Mouse (Mus musculus) ES-Bruce4 (cell line): ENCODE measurements around the gene Setd2.

Experiments
- CTCF ChIP-seq: IDR thresholded peaks from one replicate; pipeline ENCODE4 v1.8.1; 2011; ENCODE audit warnings: low read depth, low read length
- EP300 ChIP-seq: IDR thresholded peaks from 2 replicates; pipeline ENCODE4 v1.6.1; 2011; ENCODE audit warnings: low read depth, low read length; ENCODE audit not compliant: insufficient read depth

DNA sequence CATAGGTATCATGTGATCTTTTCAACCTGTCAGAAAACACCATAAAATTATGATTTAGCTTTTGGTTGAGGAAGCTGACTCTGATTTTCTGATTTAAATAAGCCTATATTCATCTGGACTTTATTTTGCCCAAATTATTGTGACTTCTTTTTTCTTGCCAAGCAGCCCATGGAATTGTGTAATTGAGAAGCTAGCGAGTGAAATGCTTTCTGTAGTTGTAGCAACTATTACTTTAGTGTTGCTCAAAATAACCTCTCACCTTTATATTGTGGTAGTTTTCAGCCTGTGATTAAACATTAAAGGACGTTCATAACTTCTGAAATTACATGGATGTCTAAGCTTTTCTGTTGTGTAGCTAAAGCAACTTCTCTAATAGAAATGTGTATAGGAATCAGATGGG, 49.8 kb downstream of the Setd2 start:
- TF ChIP-seq CTCF (no peak), EP300 (no peak)
